Mouse (Mus musculus): ENCODE measurements around the gene Arhgap11a. TPM values are rescaled to one million over a fixed set of nuclear protein-coding genes. Genes with fewer than 3 reads are reported as not detected.
A peak's percentile ranks its signal among the peaks of the same experiment; 100 is the strongest.

Gene Arhgap11a
- polyA plus RNA-seq, 1 experiment from 2014 or later: 40.7 TPM

DNA sequence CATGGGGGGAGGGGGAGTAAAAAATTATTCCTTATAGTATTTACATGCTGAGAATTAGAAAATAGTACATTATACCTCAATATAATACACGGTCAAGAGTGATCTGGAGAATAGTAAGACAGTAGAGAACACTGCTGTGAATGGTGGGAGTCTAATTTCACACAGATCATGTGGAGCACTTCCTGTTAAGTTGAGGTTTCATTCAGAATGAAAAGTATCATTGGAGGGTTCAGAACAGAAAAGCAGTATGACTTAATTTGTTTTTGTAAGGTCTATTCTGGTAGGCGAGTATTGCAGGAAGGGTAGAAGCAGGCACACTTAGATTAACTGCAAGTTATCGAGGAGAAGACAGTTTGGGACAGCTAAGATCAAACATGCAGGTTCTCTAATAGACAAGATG is 13.2 kb downstream of the Arhgap11a start:
- 92% methylated on average over 3 of the region's 3 CpGs for WGBS
- DNase-seq (ENCODE audit: low spot score): no peak
- no peaks in the 10 kb centered on the region for H3K9me3 ChIP-seq (replicated peaks)
- no peak overlapping the region for H3K4me3 ChIP-seq
- H3K4me1 ChIP-seq: no peaks in the 10 kb centered on the region
- peaks cover 94% of the 10 kb centered on the region for H3K36me3 ChIP-seq
- no peaks in the 10 kb centered on the region for H3K27me3 ChIP-seq (ENCODE audit: low read depth, poor library complexity, severe bottlenecking)
- no peak overlapping the region for H3K27ac ChIP-seq

DNA sequence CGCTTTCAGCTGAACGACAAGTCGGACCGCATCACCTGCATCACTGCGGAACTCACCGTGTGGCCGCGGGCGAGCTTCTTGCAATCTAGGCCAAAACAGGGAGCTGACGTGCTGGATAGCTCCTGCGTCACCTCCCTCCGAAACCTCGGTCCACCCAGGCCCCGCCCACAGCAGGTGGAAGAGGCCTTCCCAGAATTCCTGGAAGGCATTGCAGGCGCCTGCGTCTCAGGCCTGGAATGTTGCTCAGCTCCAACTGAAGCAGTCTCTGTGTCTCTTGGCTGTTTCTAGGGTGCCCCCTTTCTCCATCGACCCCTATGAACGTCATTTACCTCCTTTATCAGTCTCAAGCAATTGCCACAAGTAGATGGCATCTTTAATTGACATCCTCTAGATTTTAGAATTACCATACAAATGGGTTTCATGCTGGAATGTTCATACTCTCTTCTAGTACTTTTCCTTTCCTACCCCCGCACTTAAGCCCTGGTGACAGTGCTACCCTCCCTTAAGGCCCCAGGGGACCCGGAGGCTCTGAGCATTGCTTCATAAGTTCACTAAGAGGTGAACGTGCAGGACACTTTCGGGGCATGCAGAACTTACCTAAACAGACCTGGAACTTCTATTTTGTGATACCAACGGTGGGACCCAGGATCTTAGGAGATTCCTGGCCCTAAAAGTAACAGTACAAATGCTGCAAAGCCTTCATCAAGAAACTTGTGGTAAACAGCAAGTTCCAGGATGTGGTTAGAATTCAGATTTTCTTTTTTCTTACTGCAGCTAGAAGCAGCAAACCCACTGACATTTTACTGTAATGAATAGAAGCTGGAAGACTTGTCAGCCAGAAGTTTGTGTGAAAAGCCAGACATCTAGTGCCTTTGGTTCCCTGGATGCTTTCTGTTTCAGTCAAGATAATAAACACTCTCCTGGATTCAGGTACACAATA is 19.2 kb downstream of the Arhgap11a start, which contains the start of gene Scg5:
Gene Scg5, minus strand, starts transcription at position 179 of the 940 bp plus-strand sequence.
- H3K9me3 ChIP-seq (replicated peaks): no peaks in the 10 kb centered on the region
- H3K36me3 ChIP-seq: peaks cover 35% of the 10 kb centered on the region
- peak; percentile 79 for DNase-seq (ENCODE audit: low spot score)
- H3K27ac ChIP-seq: no peak within 1 kb of the TSS
- no peaks in the 10 kb centered on the region for H3K27me3 ChIP-seq (ENCODE audit: low read depth, poor library complexity, severe bottlenecking)
- 12% methylated on average over 23 of the region's 23 CpGs for WGBS
- H3K4me3 ChIP-seq: peak within 1 kb of the TSS; percentile 47
- H3K4me1 ChIP-seq: peaks cover 11% of the 10 kb centered on the region

DNA sequence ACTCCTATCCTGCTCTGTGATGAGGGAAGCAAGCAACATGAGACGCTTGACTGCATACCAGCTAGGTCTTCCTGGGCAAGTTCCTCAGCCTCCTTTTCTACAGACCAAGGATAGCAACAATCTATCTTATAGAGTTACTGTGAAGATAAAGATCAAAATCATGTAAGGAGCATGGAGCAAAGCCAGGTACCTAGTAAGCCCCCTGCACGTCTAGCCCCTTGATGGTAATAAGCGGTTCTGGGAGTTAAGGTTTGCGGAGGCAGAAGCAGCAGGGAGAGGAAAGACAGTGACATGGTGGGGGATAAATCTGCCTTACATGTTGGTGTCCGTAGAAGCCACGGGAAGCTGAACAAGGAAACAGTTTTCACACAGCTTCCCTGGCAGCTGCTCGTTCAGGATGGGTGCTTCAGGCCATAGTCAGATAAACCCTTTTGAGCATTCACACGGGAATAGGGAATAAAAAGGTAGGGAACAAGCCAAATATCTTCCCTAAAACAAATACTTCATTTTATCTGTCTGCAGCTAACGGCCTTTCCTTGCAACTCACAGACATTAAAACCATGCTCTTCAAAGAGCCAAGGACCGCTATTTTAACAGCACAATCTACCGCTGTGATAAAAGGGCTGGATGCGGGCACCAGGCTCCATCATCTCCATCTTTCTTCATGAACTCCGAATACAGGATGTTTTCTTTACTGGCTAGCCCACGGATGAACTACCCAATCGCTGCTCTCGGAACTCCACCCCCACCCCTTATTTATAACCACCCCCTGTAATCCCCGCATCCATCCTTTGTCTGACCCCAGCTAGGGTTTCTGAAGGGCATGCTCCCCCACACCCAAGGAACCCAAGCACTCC is 20.1 kb downstream of the Arhgap11a start:
- H3K27ac ChIP-seq: no peak overlapping the region
- no peak for DNase-seq (ENCODE audit: low spot score)
- 23% methylated on average over 17 of the region's 17 CpGs for WGBS

DNA sequence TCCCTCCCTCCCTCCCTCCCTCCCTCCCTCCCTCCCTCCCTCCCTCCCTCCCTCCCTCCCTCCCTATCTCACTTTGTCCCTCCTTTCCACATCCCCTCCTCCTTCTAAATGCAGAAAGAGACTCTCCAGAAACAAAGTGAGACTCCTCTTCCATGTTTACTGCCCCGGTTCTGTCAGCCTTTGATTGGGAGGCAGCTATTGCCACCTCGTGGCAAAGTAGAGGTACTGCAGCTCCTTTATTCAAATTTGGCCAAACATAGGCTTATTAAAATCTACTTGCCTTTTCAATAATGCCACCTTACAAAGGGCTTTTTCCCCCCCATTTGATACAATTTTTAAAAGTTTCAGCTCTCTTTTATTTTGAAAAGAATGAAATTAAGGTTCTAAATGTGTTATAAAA is 24.6 kb downstream of the Arhgap11a start:
- WGBS: 0% methylated on average over 2 of the region's 2 CpGs

More for the DNA sequence above, 20.1 kb downstream of the Arhgap11a start:
- Histone ChIP-seq H3K27me3 (ENCODE audit: low read depth, poor library complexity, severe bottlenecking) (no peaks in the 10 kb centered on the region), H3K36me3 (peaks cover 26% of the 10 kb centered on the region), H3K4me1 (peaks cover 11% of the 10 kb centered on the region), H3K9me3 (replicated peaks) (no peaks in the 10 kb centered on the region), H3K4me3 (peak overlapping the region; percentile 47)

DNA sequence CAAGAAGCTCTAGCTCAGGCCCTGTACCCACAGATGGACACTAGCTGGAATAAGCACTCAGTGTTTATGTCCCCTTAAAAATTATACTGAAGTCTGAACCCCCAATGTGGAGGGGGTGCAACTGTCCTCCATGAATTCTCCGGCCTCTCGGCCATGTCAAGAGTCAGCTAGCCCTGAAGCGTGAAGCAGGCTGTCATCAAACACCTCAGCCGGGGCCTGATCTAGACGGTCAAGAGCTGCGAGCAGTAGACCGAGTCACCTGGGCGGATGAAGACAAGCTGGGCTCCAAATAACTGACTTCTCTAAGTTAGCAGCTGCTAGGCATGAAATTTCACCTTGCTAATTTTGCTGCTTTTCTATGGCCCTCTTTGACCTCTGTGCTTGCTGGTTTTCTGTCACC is 26.1 kb downstream of the Arhgap11a start:
- no peaks in the 10 kb centered on the region for H3K9me3 ChIP-seq (replicated peaks)
- 0 out of 2 replicates have a peak, but pooled peaks cover 3% of the 10 kb centered on the region for H3K4me1 ChIP-seq
- no peak overlapping the region for H3K4me3 ChIP-seq
- H3K27me3 ChIP-seq (ENCODE audit: low read depth, poor library complexity, severe bottlenecking): no peaks in the 10 kb centered on the region
- no peak for DNase-seq (ENCODE audit: low spot score)
- H3K27ac ChIP-seq: no peak overlapping the region
- 96% methylated on average over 8 of the region's 8 CpGs for WGBS
- H3K36me3 ChIP-seq: no peaks in the 10 kb centered on the region

More for the DNA sequence above, 24.6 kb downstream of the Arhgap11a start:
- H3K9me3 ChIP-seq (replicated peaks): no peaks in the 10 kb centered on the region
- no peaks in the 10 kb centered on the region for H3K27me3 ChIP-seq (ENCODE audit: low read depth, poor library complexity, severe bottlenecking)
- no peak overlapping the region for H3K4me3 ChIP-seq
- H3K27ac ChIP-seq: no peak overlapping the region
- H3K36me3 ChIP-seq: no peaks in the 10 kb centered on the region
- DNase-seq (ENCODE audit: low spot score): peak; percentile 58
- H3K4me1 ChIP-seq: peaks cover 9% of the 10 kb centered on the region

DNA sequence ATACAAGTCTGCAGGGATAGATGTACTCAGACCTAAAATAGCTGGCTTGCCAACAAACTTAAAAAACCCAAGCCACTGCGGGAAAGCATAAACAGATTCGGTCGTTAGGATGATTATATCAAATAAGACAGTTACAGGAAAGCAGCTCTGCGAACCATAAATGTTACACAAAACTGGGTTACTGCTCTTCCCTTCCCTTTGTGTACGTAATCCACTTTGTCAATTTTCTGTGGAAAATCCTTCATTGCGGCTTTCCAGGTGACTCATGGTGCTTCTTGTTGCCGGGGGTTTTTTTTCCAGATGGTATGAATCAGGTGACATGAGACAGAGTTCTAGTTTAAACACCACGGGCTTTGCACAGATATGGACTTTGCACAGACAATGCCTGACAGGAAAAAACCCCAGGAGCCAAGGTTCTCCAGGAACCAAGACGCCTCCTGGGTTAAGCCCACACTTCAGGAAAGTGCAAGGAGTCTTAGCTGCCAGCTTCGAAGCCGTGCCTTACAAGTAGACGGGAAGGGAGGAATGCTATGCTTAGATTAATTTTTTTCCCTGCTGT is 27.2 kb downstream of the Arhgap11a start:
- Histone ChIP-seq H3K4me3 (no peak overlapping the region), H3K9me3 (replicated peaks) (no peaks in the 10 kb centered on the region), H3K36me3 (no peaks in the 10 kb centered on the region), H3K4me1 (0 out of 2 replicates have a peak, but pooled peaks cover 3% of the 10 kb centered on the region), H3K27ac (no peak overlapping the region), H3K27me3 (ENCODE audit: low read depth, poor library complexity, severe bottlenecking) (no peaks in the 10 kb centered on the region)
- no peak for DNase-seq (ENCODE audit: low spot score)
- 85% methylated on average over 12 of the region's 12 CpGs for WGBS

DNA sequence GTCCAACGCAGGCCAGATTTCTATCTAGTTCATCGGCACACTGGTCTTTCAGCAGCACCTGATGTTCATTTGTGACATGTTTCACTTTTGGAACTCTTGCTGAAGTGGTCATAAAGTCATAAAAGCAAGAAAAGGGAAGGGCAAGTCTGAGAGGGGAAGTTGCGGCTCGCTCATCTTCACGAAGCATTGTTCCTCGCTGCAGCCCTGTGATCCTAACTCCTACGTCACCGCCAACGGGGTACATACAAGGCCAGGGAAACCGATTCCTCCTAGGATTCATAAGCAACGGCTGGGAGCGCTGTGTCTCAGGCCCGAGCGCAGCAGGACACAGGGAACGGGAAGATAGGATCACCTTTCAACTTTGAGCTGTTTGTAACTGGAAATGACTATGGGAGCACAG is 28.3 kb downstream of the Arhgap11a start:
- H3K27ac ChIP-seq: no peak overlapping the region
- DNase-seq (ENCODE audit: low spot score): no peak
- H3K27me3 ChIP-seq (ENCODE audit: low read depth, poor library complexity, severe bottlenecking): no peaks in the 10 kb centered on the region
- WGBS: 93% methylated on average over 15 of the region's 15 CpGs
- H3K4me1 ChIP-seq: 0 out of 2 replicates have a peak, but pooled peaks cover 3% of the 10 kb centered on the region
- no peaks in the 10 kb centered on the region for H3K9me3 ChIP-seq (replicated peaks)
- no peak overlapping the region for H3K4me3 ChIP-seq
- H3K36me3 ChIP-seq: no peaks in the 10 kb centered on the region

DNA sequence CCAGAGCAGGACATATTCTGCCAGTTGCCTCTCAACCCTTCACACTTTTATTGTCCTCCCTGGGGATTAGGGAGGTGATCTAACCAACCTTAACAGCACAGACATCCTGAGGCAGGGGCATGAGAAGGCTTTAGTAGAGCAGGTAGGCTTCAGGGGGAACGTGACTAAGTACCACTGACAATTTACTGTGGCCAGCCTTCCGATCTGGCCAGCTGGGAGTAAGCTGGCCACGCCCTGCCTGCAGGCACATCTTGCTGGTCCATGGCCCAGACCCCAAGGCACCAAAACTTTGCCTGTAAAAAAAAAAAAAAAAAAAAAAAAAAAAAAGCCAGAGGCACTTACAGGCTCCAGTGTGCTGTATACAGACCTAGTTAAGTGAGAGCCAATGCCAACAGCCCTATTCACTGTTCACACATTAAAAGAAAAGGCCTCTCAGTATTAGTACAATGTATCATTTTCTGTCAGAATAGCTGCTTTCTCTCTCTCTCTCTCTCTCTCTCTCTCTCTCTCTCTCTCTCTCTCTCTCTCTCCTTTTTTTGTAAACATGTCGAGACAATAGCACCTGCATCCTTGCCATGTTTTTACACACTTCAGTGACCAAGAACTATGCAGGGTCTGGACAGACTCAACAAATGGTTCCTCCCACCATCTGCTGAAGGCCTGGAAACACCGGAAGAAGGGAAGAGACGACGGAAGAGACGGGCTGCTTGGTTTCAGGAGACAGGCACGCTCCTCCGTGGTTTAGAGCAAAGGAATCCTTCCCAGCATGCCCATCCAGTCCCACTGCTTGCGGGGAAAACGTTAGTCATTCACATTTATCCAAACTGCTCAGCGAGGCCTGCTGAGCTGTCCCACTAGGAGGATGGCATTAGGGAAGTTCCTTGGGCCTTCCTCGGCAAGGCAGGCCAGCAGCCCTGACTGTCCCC is 30.5 kb downstream of the Arhgap11a start:
- Histone ChIP-seq H3K4me3 (no peak overlapping the region), H3K27ac (no peak overlapping the region), H3K27me3 (ENCODE audit: low read depth, poor library complexity, severe bottlenecking) (no peaks in the 10 kb centered on the region), H3K9me3 (replicated peaks) (no peaks in the 10 kb centered on the region), H3K36me3 (no peaks in the 10 kb centered on the region), H3K4me1 (0 out of 2 replicates have a peak, but pooled peaks cover 3% of the 10 kb centered on the region)
- DNase-seq (ENCODE audit: low spot score): no peak
- 82% methylated on average over 14 of the region's 14 CpGs for WGBS

DNA sequence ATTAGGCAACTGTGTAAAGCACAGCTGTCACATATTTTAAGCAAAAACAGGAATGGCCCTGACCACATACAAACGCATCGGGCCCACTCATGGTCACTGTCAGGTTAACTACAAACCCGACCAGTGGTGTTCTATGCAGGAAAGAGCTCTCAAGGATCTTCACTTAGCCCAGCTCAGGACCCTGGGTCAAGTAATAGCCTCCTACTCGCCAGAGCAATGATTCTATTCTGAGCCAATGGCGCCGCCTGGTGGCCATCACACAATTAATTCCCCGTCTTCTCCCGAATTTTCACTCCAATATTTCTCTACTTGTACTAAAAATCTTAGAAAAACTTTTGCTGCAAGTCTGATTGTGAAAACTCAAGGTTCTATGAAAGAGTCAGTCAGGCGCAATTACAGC is 40.8 kb downstream of the Arhgap11a start:
- Histone ChIP-seq H3K27ac (no peak overlapping the region), H3K4me3 (no peak overlapping the region), H3K36me3 (no peaks in the 10 kb centered on the region), H3K9me3 (replicated peaks) (no peaks in the 10 kb centered on the region), H3K4me1 (peaks cover 7% of the 10 kb centered on the region), H3K27me3 (ENCODE audit: low read depth, poor library complexity, severe bottlenecking) (no peaks in the 10 kb centered on the region)
- WGBS: 23% methylated on average over 9 of the region's 9 CpGs
- DNase-seq (ENCODE audit: low spot score): peak; percentile 90

DNA sequence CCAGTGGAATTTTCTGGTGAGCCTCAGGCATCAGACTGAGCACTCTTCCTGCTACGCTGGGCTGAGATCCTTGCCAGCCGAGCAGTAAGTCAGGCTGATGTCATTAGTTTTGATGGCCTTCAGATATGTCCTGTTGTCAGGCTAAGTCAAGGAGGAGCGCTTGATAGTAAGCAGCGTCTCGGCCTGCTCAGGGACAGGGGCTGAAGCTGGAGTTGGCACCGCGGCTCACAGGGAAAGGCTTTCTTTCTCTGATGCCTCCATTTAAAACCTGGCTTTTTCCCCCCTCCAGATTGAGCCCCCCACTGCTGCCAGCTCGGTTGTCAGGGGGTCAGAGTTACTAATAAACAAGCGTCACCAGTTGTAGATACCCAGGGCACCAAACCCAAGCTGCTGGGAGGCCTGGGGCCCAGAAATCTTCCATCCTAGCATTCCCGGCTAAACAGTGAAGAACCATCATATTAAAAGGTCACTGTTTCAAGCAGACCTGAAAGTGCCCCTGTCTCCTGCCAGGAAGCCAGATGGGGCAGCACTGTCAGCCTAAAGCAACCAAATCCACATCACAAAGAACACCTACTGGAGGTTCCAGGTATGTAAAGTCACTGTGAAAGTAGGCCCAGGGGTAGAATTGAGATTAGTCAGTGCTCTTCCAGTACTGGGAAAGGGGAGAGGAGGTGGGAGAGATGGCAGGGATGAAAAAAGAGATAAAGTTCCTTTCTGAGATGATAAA is 41.4 kb downstream of the Arhgap11a start:
- H3K27me3 ChIP-seq (ENCODE audit: low read depth, poor library complexity, severe bottlenecking): no peaks in the 10 kb centered on the region
- 64% methylated on average over 10 of the region's 10 CpGs for WGBS
- peak overlapping the region; percentile 42; the same call in 1 of the 2 replicates for H3K27ac ChIP-seq
- peaks cover 7% of the 10 kb centered on the region for H3K4me1 ChIP-seq
- no peak overlapping the region for H3K4me3 ChIP-seq
- H3K36me3 ChIP-seq: no peaks in the 10 kb centered on the region
- no peak for DNase-seq (ENCODE audit: low spot score)
- H3K9me3 ChIP-seq (replicated peaks): no peaks in the 10 kb centered on the region

DNA sequence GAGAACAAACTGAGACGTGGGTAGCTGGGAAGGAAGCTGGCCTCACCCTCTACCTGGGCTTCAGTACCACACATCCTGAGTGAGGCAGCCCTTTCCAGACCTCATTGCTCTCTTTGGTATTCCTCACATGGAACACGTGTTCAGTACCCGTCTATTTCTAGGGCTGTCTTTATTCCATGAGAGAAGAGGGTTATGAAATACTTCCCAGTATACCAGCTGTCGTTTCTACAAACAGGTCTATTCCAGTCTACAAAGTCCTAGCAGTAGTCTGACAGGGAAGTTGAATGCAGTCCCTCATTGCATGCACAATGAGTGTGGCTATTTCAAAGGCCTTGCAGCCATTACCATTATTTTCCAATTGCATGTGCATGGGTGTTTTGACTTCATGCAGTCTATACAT is 42.7 kb downstream of the Arhgap11a start:
- Histone ChIP-seq H3K36me3 (no peaks in the 10 kb centered on the region), H3K27ac (no peak overlapping the region), H3K4me1 (peaks cover 9% of the 10 kb centered on the region), H3K27me3 (ENCODE audit: low read depth, poor library complexity, severe bottlenecking) (no peaks in the 10 kb centered on the region), H3K9me3 (replicated peaks) (no peaks in the 10 kb centered on the region), H3K4me3 (no peak overlapping the region)
- WGBS: 93% methylated on average over 4 of the region's 4 CpGs
- DNase-seq (ENCODE audit: low spot score): no peak
